Mouse (Mus musculus): ENCODE measurements around the gene Epop.

DNA sequence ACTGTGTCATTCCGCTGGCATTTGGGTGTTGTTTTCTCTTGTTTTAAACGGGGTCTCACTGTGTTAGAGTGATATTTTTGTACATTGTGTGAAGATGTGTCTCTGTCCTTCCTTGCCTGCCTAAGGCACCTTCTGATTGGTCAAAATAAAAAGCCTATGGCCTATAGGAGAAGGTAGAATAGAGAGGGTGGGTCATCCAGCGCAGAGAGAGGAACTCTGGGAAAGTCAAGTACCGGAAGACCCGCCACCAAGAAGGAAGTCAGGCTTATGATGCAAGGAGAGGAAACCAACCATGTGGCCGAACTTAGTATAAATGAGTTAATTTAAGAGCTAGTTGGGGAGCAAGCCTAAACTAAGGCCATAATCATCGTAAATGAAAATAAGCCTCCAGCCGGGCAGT, 30.4 kb downstream of the Epop start:
- TF ChIP-seq USF1 (IDR thresholded peaks at IDR 0.05; ENCODE audit: low read depth), result no peak
- TF ChIP-seq CTCF (IDR thresholded peaks at IDR 0.05; ENCODE audit: control insufficient read depth, insufficient read depth, insufficient read length), result no peak
- TF ChIP-seq CEBPB (IDR thresholded peaks at IDR 0.05; ENCODE audit: low read depth), result no peak
- TF ChIP-seq MAX (IDR thresholded peaks at IDR 0.05), result no peak

Measured in C2C12 (cell line).